Mouse (Mus musculus) CH12.LX (cell line): ENCODE data around the gene Rbfox1. TPM values are rescaled to one million over a fixed set of nuclear protein-coding genes. Genes with fewer than 3 reads are reported as not detected.

ENCODE experiments used
- DNase-seq: peaks from one replicate; pipeline ENCODE4 v3.0.0-alpha.2; 2013; ENCODE audit errors: extremely low read depth
- H3K27ac ChIP-seq: 2 replicates; pipeline ENCODE4 v1.5.1; 2012; ENCODE audit warnings: low read depth, mild to moderate bottlenecking, control low read depth, moderate library complexity; ENCODE audit not compliant: insufficient read depth
- H3K27me3 ChIP-seq: replicated peaks from 2 replicates; pipeline ENCODE3; 2012; ENCODE audit warnings: inconsistent platforms
- H3K36me3 ChIP-seq, 2 experiments: replicated peaks in 1 of 2; 2 replicates each; pipeline versions ENCODE3 to v1.6.1; 2012; ENCODE audit warnings: inconsistent platforms in 1 of 2, low read length in 1 of 2, mild to moderate bottlenecking in 1 of 2, mixed read lengths in 1 of 2, moderate library complexity in 1 of 2; ENCODE audit not compliant: control insufficient read depth in 1 of 2, insufficient read depth in 1 of 2
- H3K4me1 ChIP-seq, 2 experiments: 2 replicates each; pipeline ENCODE4 v1.6.1; 2012; ENCODE audit warnings: inconsistent platforms in 1 of 2, moderate library complexity in 1 of 2; ENCODE audit not compliant: insufficient read depth in 2 of 2, control insufficient read depth in 1 of 2
- H3K4me2 ChIP-seq: 2 replicates; pipeline ENCODE4 v1.6.1; 2012; ENCODE audit warnings: low read depth, mild to moderate bottlenecking, control low read depth; ENCODE audit not compliant: poor library complexity, insufficient read depth, severe bottlenecking
- H3K4me3 ChIP-seq, 3 experiments: fragments of 150-350 bp in 1 of 3; sonication (generic) in 1 of 3; replicated peaks in 1 of 3; 2 replicates each; pipeline versions ENCODE3 to v1.5.1; 2011 to 2012; ENCODE audit warnings: low read depth in 2 of 3, low read length in 2 of 3, mild to moderate bottlenecking in 2 of 3, moderate library complexity in 2 of 3, control low read depth in 1 of 3, improper control_type of control experiment in 1 of 3, inconsistent platforms in 1 of 3, mixed read lengths in 1 of 3; ENCODE audit not compliant: poor library complexity in 1 of 3
- H3K79me2 ChIP-seq: replicated peaks from 2 replicates; pipeline ENCODE4 v1.6.1; 2012; ENCODE audit warnings: mild to moderate bottlenecking, moderate library complexity; ENCODE audit not compliant: control insufficient read depth, poor library complexity, insufficient read depth, severe bottlenecking; ENCODE audit errors: extremely low read depth
- H3K9ac ChIP-seq: 2 replicates; pipeline ENCODE4 v1.6.1; 2012; ENCODE audit warnings: low read depth, mild to moderate bottlenecking, control low read depth, moderate library complexity; ENCODE audit not compliant: insufficient read depth
- H3K9me3 ChIP-seq: replicated peaks from 2 replicates; pipeline ENCODE3; 2012; ENCODE audit warnings: low read length, inconsistent platforms, mixed read lengths
- E2F4 ChIP-seq: IDR thresholded peaks from 2 replicates; pipeline ENCODE4 v1.6.1; 2011; ENCODE audit warnings: low read depth, low read length, improper control_type of control experiment; ENCODE audit not compliant: insufficient replicate concordance
- ELF1 ChIP-seq: IDR thresholded peaks from 2 replicates; pipeline ENCODE4 v1.6.1; 2014; ENCODE audit warnings: low read depth, mild to moderate bottlenecking, inconsistent platforms, low read length, improper control_type of control experiment
- GABPA ChIP-seq: IDR thresholded peaks from 2 replicates; pipeline ENCODE4 v1.6.1; 2012; ENCODE audit warnings: low read depth, low read length, improper control_type of control experiment, inconsistent platforms; ENCODE audit not compliant: insufficient replicate concordance
- IRF4 ChIP-seq: IDR thresholded peaks from 2 replicates; pipeline ENCODE4 v1.6.1; 2014; ENCODE audit warnings: low read depth, mild to moderate bottlenecking, inconsistent platforms, low read length, improper control_type of control experiment
- JUND ChIP-seq: conservative IDR thresholded peaks from 2 replicates; pipeline ENCODE4 v1.6.1; 2011; ENCODE audit warnings: low read depth, low read length, improper control_type of control experiment
- MAFK ChIP-seq: IDR thresholded peaks from 2 replicates; pipeline ENCODE4 v1.6.1; 2011; ENCODE audit warnings: low read length, improper control_type of control experiment; ENCODE audit not compliant: insufficient replicate concordance
- MAX ChIP-seq: IDR thresholded peaks from 2 replicates; pipeline ENCODE4 v1.6.1; 2011; ENCODE audit warnings: low read length, improper control_type of control experiment
- MAZ ChIP-seq: IDR thresholded peaks from 2 replicates; pipeline ENCODE4 v1.6.1; 2012; ENCODE audit warnings: low read depth, mild to moderate bottlenecking, inconsistent platforms, low read length, improper control_type of control experiment, moderate library complexity
- MYC ChIP-seq: IDR thresholded peaks from 2 replicates; pipeline ENCODE4 v1.6.1; 2011; ENCODE audit warnings: low read depth, mild to moderate bottlenecking, improper control_type of control experiment, low read length
- NELFE ChIP-seq: IDR thresholded peaks from 2 replicates; pipeline ENCODE4 v1.6.1; 2011; ENCODE audit warnings: low read depth, low read length, improper control_type of control experiment
- PAX5 ChIP-seq: IDR thresholded peaks from 2 replicates; pipeline ENCODE4 v1.6.1; 2012; ENCODE audit warnings: low read length, inconsistent platforms, mixed read lengths
- POLR2AphosphoS2 ChIP-seq: IDR thresholded peaks from 2 replicates; pipeline ENCODE4 v1.6.1; 2011; ENCODE audit warnings: low read depth, low read length, improper control_type of control experiment
- RAD21 ChIP-seq: IDR thresholded peaks from 2 replicates; pipeline ENCODE4 v1.6.1; 2011; ENCODE audit warnings: low read depth, mild to moderate bottlenecking, low read length, improper control_type of control experiment, moderate library complexity
- SMC3 ChIP-seq: IDR thresholded peaks from 2 replicates; pipeline ENCODE4 v1.6.1; 2011; ENCODE audit warnings: low read depth, low read length, improper control_type of control experiment
- TBP ChIP-seq: conservative IDR thresholded peaks from 2 replicates; pipeline ENCODE4 v1.6.1; 2011; ENCODE audit warnings: low read depth, low read length, improper control_type of control experiment
- TCF12 ChIP-seq: IDR thresholded peaks from 2 replicates; pipeline ENCODE4 v1.6.1; 2014; ENCODE audit warnings: low read depth, mild to moderate bottlenecking, inconsistent platforms, low read length, improper control_type of control experiment
- USF1 ChIP-seq: IDR thresholded peaks from 2 replicates; pipeline ENCODE4 v1.6.1; 2014; ENCODE audit warnings: low read depth, mild to moderate bottlenecking, inconsistent platforms, low read length, improper control_type of control experiment
- ZC3H11A ChIP-seq: IDR thresholded peaks from 2 replicates; pipeline ENCODE4 v1.6.1; 2012; ENCODE audit warnings: low read depth, mild to moderate bottlenecking, inconsistent platforms, low read length, improper control_type of control experiment
- ZKSCAN1 ChIP-seq: IDR thresholded peaks from 2 replicates; pipeline ENCODE4 v1.6.1; 2012; ENCODE audit warnings: low read depth, inconsistent platforms, low read length, improper control_type of control experiment, borderline replicate concordance
- ZNF384 ChIP-seq: IDR thresholded peaks from 2 replicates; pipeline ENCODE4 v1.6.1; 2012; ENCODE audit warnings: low read depth, low read length, improper control_type of control experiment, inconsistent platforms
- dilution Hi-C: fragments of 300-500 bp; cut with MboI; formaldehyde crosslinking; loops from 2 replicates; pipeline ENCODE4 v1.14.3; 2020; ENCODE audit warnings: low sequenced_read_pairs; ENCODE audit not compliant: extremely low pct_unique_long_range_greater_than_20kb, extremely low pct_ligation_motif_present
- in situ Hi-C: fragments of 300-500 bp; cut with MboI; formaldehyde crosslinking; loops from 3 replicates; pipeline ENCODE4 v1.14.3; 2019; ENCODE audit warnings: low sequenced_read_pairs, low pct_ligation_motif_present, low pct_unique_long_range_greater_than_20kb, mixed read lengths
- polyA plus RNA-seq: library from polyadenylated mRNA; unstranded; fragments of >175 nt; gene quantifications from 2 replicates; pipeline ENCODE4 v1.2.1, GENCODE M21; 2012; ENCODE audit warnings: low read depth; ENCODE audit not compliant: insufficient read length
- total RNA-seq, 2 experiments: library from RNA; depleted of rRNA; stranded (reverse); fragments of 300-350 nt in 1 of 2; fragments of >200 nt in 1 of 2; gene quantifications; 2 replicates each; pipeline ENCODE4 v1.2.3; 2012 to 2014

Rbfox1 gene
- total RNA-seq (2012; rRNA removed): not detected in 2 replicates
- total RNA-seq (2014; rRNA removed): not detected in 2 replicates
- not detected in 2 replicates for polyA plus RNA-seq

- Histone ChIP-seq H3K27ac (no peak within 1 kb of the TSS), H3K4me3 (no peak within 1 kb of the TSS), H3K79me2 (no peaks in the 10 kb centered on the region), H3K9ac (no peak within 1 kb of the TSS), H3K36me3 (no peaks in the 10 kb centered on the region), H3K9me3 (peaks cover 41% of the 10 kb centered on the region), H3K4me2 (no peak within 1 kb of the TSS), H3K27me3 (peaks cover 2% of the 10 kb centered on the region), H3K4me1 (no peaks in the 10 kb centered on the region)
- TF ChIP-seq ZNF384 (no peak), MYC (no peak), ZKSCAN1 (no peak), PAX5 (no peak), JUND (no peak), GABPA (no peak), SMC3 (no peak), MAFK (no peak), TBP (no peak), TCF12 (no peak), MAZ (no peak), IRF4 (no peak), ELF1 (no peak), USF1 (no peak), E2F4 (no peak)
- in situ Hi-C loops (no loop called here), dilution Hi-C loops (no loop called here)
- no peak for DNase-seq
These were observed at the start of gene Rbfox1 for GRCm38 (mm10) chr16:5884746-5885689. Gene Rbfox1 (plus strand): TSS chr16:5885355.

- Histone ChIP-seq H3K4me1 (no peaks in the 10 kb centered on the region), H3K36me3 (no peaks in the 10 kb centered on the region), H3K4me2 (no peak overlapping the region), H3K27ac (no peak overlapping the region), H3K4me3 (no peak overlapping the region), H3K9ac (no peak overlapping the region), H3K27me3 (peaks cover 17% of the 10 kb centered on the region), H3K79me2 (no peaks in the 10 kb centered on the region), H3K9me3 (peaks cover 18% of the 10 kb centered on the region)
- TF ChIP-seq MAX (no peak), NELFE (no peak), ZC3H11A (no peak), TBP (no peak), ELF1 (no peak), POLR2AphosphoS2 (no peak), RAD21 (no peak)
- DNase-seq: no peak
- in situ Hi-C loops (no loop called here), dilution Hi-C loops (no loop called here)
These were observed 48.4 kb upstream of the Rbfox1 start for GRCm38 (mm10) chr16:5836744-5837143.
